Mouse (Mus musculus) forebrain, embryonic 16.5 days (tissue): ENCODE data around the gene Ano9. TPM values are rescaled to one million over a fixed set of nuclear protein-coding genes. Genes with fewer than 3 reads are reported as not detected.

ENCODE experiments used
- ATAC-seq: fragments of 200-750 bp; cut with Nextera tagmentation; 2 replicates; pipeline ENCODE4 v1.8.0; 2017; ENCODE audit warnings: mild to moderate bottlenecking, moderate library complexity
- H3K27ac ChIP-seq: fragments of 300-500 bp; sonication (generic); 2 replicates; pipeline ENCODE4 v1.5.1; 2014; ENCODE audit warnings: low read length, control low read depth
- H3K27me3 ChIP-seq: fragments of 300-500 bp; sonication (generic); replicated peaks from 2 replicates; pipeline ENCODE4 v1.6.1; 2014; ENCODE audit warnings: low read length; ENCODE audit not compliant: control insufficient read depth, insufficient read depth
- H3K36me3 ChIP-seq: fragments of 300-500 bp; sonication (generic); 2 replicates; pipeline ENCODE4 v1.6.1; 2014; ENCODE audit not compliant: control insufficient read depth, insufficient read depth
- H3K4me1 ChIP-seq: fragments of 300-500 bp; sonication (generic); replicated peaks from 2 replicates; pipeline ENCODE4 v1.6.1; 2014; ENCODE audit warnings: low read length; ENCODE audit not compliant: control insufficient read depth, insufficient read depth
- H3K4me2 ChIP-seq: fragments of 300-500 bp; sonication (generic); 2 replicates; pipeline ENCODE4 v1.6.1; 2014; ENCODE audit warnings: mild to moderate bottlenecking, low read length, control low read depth
- H3K4me3 ChIP-seq: fragments of 300-500 bp; sonication (generic); replicated peaks from 2 replicates; pipeline ENCODE4 v1.5.1; 2014; ENCODE audit warnings: mild to moderate bottlenecking, low read length, control low read depth
- H3K9ac ChIP-seq: fragments of 300-500 bp; sonication (generic); replicated peaks from 2 replicates; pipeline ENCODE4 v1.6.1; 2014; ENCODE audit warnings: low read depth, low read length, control low read depth
- H3K9me3 ChIP-seq: fragments of 300-500 bp; sonication (generic); 2 replicates; pipeline ENCODE4 v1.6.1; 2016; ENCODE audit warnings: low read length; ENCODE audit not compliant: control insufficient read depth
- WGBS: fragments of 180-500 bp; shearing (Covaris S2); extraction: QIAGEN DNeasy Blood & Tissue Kit; methylation state at CpG from one replicate; pipeline ENCODE4 v1.1.7; 2014; 5-methylcytosine and 5-hydroxymethylcytosine counted together
- polyA plus RNA-seq: library from polyadenylated mRNA; unstranded; fragments of >200 nt; fragmentation: Nextera tagmentation; extraction: Ambion mirVana; gene quantifications from 2 replicates; pipeline ENCODE4 v1.2.1, GENCODE M21; 2015

Ano9 gene
- polyA plus RNA-seq, 1 experiment from 2014 or later, result 0.22 TPM

DNA sequence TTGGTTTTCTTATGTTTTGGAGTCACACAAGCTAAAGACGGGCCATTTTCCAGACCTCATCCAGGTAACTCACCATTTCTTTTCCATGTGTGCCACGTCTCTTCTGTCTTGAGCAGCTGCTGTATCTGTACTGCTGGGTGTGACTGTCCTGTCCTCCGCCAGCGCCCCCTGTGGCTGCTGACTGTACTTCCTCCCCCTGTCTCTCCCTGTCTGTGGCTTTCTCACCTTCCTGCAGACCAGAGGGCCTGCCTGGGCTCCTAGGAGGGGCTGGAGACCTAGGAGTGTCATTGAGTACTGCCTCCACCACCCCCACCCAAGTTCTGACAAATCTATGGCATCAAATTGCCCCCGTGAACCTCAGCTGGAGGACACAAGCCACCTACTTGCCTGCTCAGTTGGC, 25.5 kb upstream of the Ano9 start:
- ATAC-seq, result no peak
- Histone ChIP-seq H3K27ac (no peak overlapping the region), H3K36me3 (no peaks in the 10 kb centered on the region), H3K27me3 (no peaks in the 10 kb centered on the region), H3K9me3 (no peaks in the 10 kb centered on the region), H3K4me3 (no peak overlapping the region), H3K4me1 (no peaks in the 10 kb centered on the region), H3K4me2 (no peak overlapping the region), H3K9ac (no peak overlapping the region)
- WGBS, result 49% methylated on average over 5 of the region's 5 CpGs

DNA sequence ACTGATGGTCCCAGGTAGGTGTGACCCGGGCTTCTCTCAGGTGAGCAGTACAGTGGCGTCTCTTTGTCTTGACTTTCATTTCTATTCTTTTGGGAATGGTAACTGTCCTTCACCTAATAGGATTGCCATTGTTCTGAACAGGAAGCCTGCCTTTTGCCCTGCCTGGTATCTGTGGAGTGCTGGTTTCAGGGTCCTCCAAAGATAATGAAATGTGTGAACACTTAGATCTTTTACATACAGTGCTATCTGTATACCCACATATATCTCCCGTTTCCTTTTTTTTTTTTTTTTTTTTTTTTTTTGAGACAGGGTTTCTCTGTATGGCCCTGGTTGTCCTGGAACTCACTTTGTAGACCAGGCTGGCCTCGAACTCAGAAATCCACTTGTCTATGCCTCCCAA, 23.7 kb upstream of the Ano9 start:
- WGBS, result 97% methylated on average over 4 of the region's 4 CpGs
- ATAC-seq, result no peak
- H3K27me3 ChIP-seq, result no peaks in the 10 kb centered on the region
- H3K27ac ChIP-seq, result no peak overlapping the region
- no peak overlapping the region for H3K9ac ChIP-seq
- no peaks in the 10 kb centered on the region for H3K9me3 ChIP-seq
- peaks cover 10% of the 10 kb centered on the region for H3K36me3 ChIP-seq
- H3K4me1 ChIP-seq, result no peaks in the 10 kb centered on the region
- H3K4me3 ChIP-seq, result no peak overlapping the region
- no peak overlapping the region for H3K4me2 ChIP-seq

DNA sequence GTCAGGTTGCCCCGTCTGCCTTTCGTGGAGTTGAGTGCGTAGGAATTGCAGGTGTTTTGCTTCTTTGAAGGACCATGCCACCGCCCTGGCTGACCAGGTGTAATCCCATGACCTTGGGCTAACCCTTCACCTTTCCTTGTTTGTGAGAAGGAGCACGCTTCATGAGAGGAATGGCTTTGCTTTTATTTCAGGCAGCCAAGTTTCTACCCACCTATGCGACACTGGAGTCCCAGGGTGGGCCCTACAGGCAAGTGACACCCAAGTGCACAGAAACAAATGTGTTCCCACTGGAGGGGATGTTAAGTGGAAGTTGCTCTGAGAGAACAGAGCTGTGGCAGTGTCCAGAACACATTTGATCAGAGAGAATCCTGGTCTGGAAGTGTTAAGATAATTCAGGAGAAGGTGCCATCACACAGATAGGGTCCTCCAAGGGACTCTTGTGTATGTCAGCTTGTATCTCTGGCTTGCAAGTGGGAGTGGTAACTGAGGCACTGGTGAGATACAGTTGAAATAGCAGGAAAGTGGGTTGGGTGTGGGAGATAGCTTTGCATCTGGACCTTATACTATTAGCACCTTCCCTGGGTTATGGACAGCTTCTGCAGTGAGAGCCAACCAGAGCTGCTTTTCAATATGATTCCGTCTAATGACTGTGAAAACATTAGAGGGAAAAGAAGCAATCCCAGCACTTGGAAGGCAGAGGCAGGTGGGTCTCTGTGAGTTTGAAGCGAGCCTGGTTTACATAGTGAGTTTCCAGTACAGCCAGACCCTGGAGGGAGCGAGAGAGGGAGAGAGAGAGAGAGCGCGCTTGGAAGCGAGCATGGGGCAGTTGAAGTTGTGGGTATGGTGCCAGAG, 14.5 kb upstream of the Ano9 start:
- Histone ChIP-seq H3K4me1 (peaks cover 18% of the 10 kb centered on the region), H3K36me3 (peaks cover 7% of the 10 kb centered on the region), H3K9ac (peak overlapping the region; percentile 91), H3K27ac (no peak overlapping the region), H3K27me3 (no peaks in the 10 kb centered on the region), H3K4me3 (peak overlapping the region; percentile 92), H3K4me2 (peak overlapping the region; percentile 88), H3K9me3 (no peaks in the 10 kb centered on the region)
- 61% methylated on average over 12 of the region's 12 CpGs for WGBS
- ATAC-seq, result no peak

DNA sequence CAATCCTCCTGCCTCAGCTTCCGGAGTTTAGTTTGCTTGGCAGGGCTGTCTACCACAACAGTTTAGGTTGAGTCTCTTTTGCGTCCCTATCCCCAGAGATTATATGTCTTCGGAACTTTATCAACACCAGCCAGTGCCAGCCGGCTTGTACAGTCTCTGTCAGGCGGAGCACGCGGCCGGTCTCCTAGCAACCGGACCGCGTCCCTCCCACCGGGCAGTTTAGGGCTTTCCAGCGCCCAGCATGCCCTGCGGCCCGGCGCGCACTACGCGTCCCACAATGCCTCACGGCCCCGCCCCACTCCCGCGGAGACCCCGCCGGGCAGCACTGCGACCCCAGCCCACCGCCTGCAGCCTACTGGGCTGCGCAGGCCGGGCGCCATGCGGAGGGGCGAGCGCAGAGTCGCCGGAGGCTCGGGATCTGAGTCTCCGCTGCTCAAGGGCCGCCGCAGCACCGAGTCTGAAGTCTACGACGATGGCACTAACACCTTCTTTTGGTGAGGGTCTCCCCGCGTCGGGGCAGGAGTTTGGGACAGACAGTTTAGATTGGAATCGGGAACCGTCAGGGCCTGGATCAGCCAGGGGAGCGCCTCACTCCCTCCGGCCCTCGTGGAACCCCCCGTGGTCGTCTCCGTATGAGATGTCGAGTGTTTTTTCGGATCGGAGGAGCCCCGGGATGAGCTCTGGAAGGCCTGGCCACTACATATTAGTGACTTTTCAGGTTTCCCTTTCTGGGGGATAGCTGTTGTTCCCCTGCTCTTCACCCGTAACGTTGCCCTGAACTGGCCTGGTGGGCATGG, 13.6 kb upstream of the Ano9 start:
- peak; percentile 100 for ATAC-seq
- Histone ChIP-seq H3K4me3 (peak overlapping the region; percentile 92), H3K9me3 (no peaks in the 10 kb centered on the region), H3K4me1 (peaks cover 18% of the 10 kb centered on the region), H3K36me3 (no peaks in the 10 kb centered on the region), H3K9ac (peak overlapping the region; percentile 91), H3K27me3 (no peaks in the 10 kb centered on the region), H3K27ac (peak overlapping the region; percentile 26; the same call in 1 of the 2 replicates), H3K4me2 (peak overlapping the region; percentile 88)
- under 1% methylated on average over 59 of the region's 59 CpGs for WGBS

DNA sequence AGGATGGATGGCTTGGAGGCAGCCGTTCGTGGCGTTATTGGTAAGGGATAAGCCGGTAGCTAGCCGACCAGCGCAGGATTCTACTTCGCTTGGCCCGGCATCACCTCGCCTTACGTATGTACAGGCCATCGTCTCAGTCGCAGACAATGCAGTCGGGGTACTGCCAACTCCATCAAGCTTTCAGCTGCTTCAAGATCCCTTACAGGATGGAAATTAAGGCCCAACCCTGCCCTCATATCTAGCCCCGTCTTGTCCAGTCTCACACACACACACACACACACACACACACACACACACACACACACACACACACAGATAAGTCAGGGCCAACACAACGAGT, 5.9 kb upstream of the Ano9 start:
- no peak for ATAC-seq
- H3K4me3 ChIP-seq, result peak overlapping the region; percentile 50
- 2% methylated on average over 15 of the region's 15 CpGs for WGBS
- peak overlapping the region; percentile 76 for H3K9ac ChIP-seq
- no peaks in the 10 kb centered on the region for H3K36me3 ChIP-seq
- peak overlapping the region; percentile 63 for H3K27ac ChIP-seq
- H3K4me2 ChIP-seq, result peak overlapping the region; percentile 62
- H3K9me3 ChIP-seq, result no peaks in the 10 kb centered on the region
- 0 out of 2 replicates have a peak, but pooled peaks cover 2% of the 10 kb centered on the region for H3K4me1 ChIP-seq
- no peaks in the 10 kb centered on the region for H3K27me3 ChIP-seq

DNA sequence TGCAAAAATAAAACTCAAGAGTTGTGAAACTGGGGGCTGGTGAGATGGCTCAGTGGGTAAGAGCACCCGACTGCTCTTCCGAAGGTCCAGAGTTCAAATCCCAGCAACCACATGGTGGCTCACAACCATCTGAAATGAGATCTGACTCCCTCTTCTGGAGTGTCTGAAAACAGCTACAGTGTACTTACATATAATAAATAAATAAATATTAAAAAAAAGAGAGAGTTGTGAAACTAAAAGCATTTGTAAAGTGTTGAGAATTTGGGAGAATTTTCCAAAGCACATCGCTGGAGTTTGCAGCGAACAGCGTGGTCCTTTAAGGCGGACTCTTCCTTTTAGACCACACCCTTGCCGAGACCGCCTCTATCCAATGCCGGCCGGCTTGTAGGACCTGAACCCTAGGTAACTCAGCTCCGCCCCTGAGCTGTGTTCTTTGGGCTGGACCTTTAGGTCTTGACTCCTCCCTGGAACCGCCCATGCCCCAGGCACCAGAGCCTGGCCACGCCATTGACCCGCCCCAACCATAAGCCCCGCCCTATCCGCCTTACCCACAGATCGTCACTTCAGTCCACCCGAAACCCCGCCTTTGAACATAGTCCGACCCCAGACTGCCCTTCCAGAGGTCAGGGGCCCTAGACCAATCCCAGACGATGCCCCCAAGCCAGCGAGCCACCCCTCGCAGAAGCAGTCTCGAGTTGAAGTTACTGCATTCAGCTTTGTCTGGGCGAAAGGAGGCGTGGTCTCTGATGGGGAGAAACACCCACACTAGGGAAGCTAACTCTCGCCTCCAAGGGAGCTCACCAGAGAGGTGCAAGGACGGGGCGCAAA, 5.3 kb upstream of the Ano9 start:
- Histone ChIP-seq H3K9me3 (no peaks in the 10 kb centered on the region), H3K27me3 (no peaks in the 10 kb centered on the region), H3K4me2 (peak overlapping the region; percentile 62), H3K36me3 (no peaks in the 10 kb centered on the region), H3K4me3 (peak overlapping the region; percentile 50), H3K9ac (peak overlapping the region; percentile 76), H3K27ac (peak overlapping the region; percentile 63), H3K4me1 (0 out of 2 replicates have a peak, but pooled peaks cover 2% of the 10 kb centered on the region)
- ATAC-seq, result peak; percentile 96
- 2% methylated on average over 29 of the region's 29 CpGs for WGBS

DNA sequence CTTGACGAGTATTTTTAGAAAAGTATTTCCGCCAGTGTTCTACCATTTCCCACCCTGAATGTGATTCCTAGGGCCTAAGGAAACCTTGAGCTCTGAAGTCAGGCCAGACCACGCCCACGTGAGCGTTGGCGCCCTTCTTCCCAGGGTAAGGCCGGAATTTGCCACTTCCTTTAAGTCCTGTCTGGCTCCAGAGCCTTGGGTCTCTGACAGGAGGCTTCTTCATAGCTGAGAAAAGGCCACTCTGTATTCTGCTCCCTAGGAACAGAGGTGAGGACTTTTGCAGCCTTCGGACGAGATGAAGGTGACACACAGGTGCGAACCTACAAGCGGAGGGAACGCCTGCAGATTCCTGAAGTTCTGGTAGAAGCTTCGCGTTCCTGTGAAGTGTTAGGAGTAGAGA, 4.6 kb upstream of the Ano9 start, which contains the start of gene Ptdss2:
Ptdss2 (plus strand) TSS at position 138 of the 400 bp plus-strand sequence.
- ATAC-seq, result no peak
- Histone ChIP-seq H3K27me3 (peaks cover 3% of the 10 kb centered on the region; the same call in 1 of the 2 replicates), H3K4me1 (0 out of 2 replicates have a peak, but pooled peaks cover 2% of the 10 kb centered on the region), H3K9ac (peak within 1 kb of the TSS; percentile 76), H3K27ac (peak within 1 kb of the TSS; percentile 63), H3K36me3 (no peaks in the 10 kb centered on the region), H3K4me3 (peak within 1 kb of the TSS; percentile 50), H3K9me3 (no peaks in the 10 kb centered on the region), H3K4me2 (peak within 1 kb of the TSS; percentile 62)
- WGBS, result 56% methylated on average over 14 of the region's 14 CpGs

DNA sequence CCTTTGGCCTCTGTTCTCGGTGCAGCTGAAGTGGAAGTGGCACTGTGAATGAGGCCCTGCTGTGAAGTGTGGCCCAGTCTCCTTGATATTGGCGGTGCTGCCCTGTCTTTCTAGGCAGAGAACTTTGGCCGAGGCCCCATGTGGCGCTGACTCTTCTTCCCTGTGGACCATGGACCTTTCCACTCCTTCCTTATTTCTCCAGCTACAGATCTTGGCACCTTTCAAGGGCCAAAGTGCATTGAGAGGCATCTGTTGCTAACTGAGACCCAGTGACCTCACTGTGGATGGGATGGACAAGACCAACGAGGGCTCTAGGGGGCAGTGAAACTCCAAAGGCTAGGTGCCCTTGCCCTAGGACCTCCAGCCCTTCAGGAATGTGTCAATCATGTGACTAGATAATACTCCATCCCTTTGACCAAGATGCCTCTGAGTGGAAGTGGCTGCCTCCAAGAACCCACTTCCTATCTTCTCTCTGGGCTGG, 3.5 kb upstream of the Ano9 start:
- Histone ChIP-seq H3K9ac (no peak overlapping the region), H3K36me3 (no peaks in the 10 kb centered on the region), H3K4me3 (no peak overlapping the region), H3K4me2 (no peak overlapping the region), H3K27ac (no peak overlapping the region), H3K27me3 (peaks cover 3% of the 10 kb centered on the region; the same call in 1 of the 2 replicates), H3K4me1 (0 out of 2 replicates have a peak, but pooled peaks cover 2% of the 10 kb centered on the region), H3K9me3 (no peaks in the 10 kb centered on the region)
- WGBS, result 79% methylated on average over 5 of the region's 5 CpGs
- no peak for ATAC-seq
